Mouse (Mus musculus) stomach, embryonic 15.5 days (tissue): ENCODE results near the gene Olfr65. TPM values are rescaled to one million over a fixed set of nuclear protein-coding genes. Genes with fewer than 3 reads are reported as not detected.

Experiments
- ATAC-seq: fragments of 200-750 bp; cut with Nextera tagmentation; 2 replicates; pipeline ENCODE4 v1.8.0; 2017; ENCODE audit warnings: low read depth, moderate number of reproducible peaks, moderate TSS enrichment; ENCODE audit not compliant: insufficient read depth, low FRiP score
- H3K27ac ChIP-seq: fragments of 300-500 bp; sonication (generic); 2 replicates; pipeline ENCODE4 v1.5.1; 2015; ENCODE audit warnings: mild to moderate bottlenecking, inconsistent platforms
- H3K27me3 ChIP-seq: fragments of 300-500 bp; sonication (generic); replicated peaks from 2 replicates; pipeline ENCODE4 v1.6.1; 2015; ENCODE audit warnings: inconsistent platforms
- H3K36me3 ChIP-seq: fragments of 300-500 bp; sonication (generic); 2 replicates; pipeline ENCODE4 v1.6.1; 2015; ENCODE audit warnings: inconsistent platforms
- H3K4me1 ChIP-seq: fragments of 300-500 bp; sonication (generic); 2 replicates; pipeline ENCODE4 v1.6.1; 2015; ENCODE audit warnings: inconsistent platforms
- H3K4me2 ChIP-seq: fragments of 300-500 bp; sonication (generic); 2 replicates; pipeline ENCODE4 v1.6.1; 2015; ENCODE audit warnings: mild to moderate bottlenecking, inconsistent platforms
- H3K4me3 ChIP-seq: fragments of 300-500 bp; sonication (generic); replicated peaks from 2 replicates; pipeline ENCODE4 v1.5.1; 2015; ENCODE audit warnings: inconsistent platforms
- H3K9ac ChIP-seq: fragments of 300-500 bp; sonication (generic); 2 replicates; pipeline ENCODE4 v1.6.1; 2015; ENCODE audit warnings: inconsistent platforms
- H3K9me3 ChIP-seq: fragments of 300-500 bp; sonication (generic); 2 replicates; pipeline ENCODE4 v1.6.1; 2016; ENCODE audit warnings: inconsistent platforms
- WGBS: fragments of 180-500 bp; shearing (Covaris S2); methylation state at CpG from one replicate; pipeline ENCODE4 v1.1.7; 2015; 5-methylcytosine and 5-hydroxymethylcytosine counted together
- polyA plus RNA-seq: library from polyadenylated mRNA; unstranded; fragments of >200 nt; fragmentation: Nextera tagmentation; extraction: Ambion mirVana; gene quantifications from 2 replicates; pipeline ENCODE4 v1.2.1, GENCODE M21; 2015

Gene Olfr65
- polyA plus RNA-seq, 1 experiment from 2014 or later, result not detected

DNA sequence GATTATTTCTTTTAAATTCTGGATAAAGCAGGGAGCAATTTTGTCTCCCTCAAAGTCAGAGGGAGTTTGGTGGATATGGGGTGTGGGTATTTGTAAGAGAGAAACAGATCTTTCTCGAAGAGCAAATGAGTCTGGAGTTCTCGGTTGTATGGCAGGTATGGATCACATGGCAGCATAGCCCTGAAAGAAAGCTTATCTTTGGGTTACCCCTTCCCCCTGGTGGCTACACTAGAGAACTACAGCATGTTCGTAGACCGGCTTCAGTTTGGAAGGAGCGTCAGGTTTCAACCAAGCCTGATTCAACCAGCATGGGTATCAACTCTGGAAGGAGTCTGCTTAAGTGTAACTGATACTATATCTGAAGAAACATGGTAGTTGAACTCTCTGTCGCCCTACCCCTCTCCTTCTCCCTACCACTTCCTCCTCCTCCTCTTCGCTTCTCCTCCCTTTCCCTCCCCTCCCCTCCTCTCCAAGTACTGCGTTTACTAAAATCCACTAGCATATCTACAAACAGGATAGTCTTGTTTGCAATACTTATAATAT lies 9.8 kb downstream of the Olfr65 start:
- Histone ChIP-seq H3K27ac (no peak overlapping the region), H3K4me3 (no peak overlapping the region), H3K27me3 (no peaks in the 10 kb centered on the region), H3K9me3 (no peaks in the 10 kb centered on the region), H3K4me1 (no peaks in the 10 kb centered on the region), H3K36me3 (no peaks in the 10 kb centered on the region), H3K4me2 (no peak overlapping the region), H3K9ac (no peak overlapping the region)
- 39% methylated on average over 8 of the region's 8 CpGs for WGBS
- ATAC-seq, result no peak

DNA sequence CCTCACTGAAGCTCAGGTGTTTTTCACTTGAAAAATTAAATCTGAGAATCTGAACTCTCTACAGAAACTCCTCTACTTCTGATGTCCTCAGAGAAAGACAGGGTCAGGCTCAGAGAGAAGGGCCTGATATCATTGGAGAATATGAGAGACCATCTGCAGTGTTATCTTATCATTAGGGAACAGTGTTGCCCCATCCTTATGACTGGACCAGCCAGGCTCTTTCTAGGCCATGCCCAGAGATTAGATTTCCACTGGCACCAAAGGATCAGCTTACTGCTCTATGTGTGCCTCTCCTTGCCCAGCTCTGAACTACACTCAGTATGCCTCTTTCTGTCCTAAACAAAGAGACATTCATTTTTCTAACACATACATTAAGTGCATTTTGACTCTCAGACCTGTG lies 12.1 kb downstream of the Olfr65 start:
- H3K4me2 ChIP-seq, result no peak overlapping the region
- H3K4me3 ChIP-seq, result no peak overlapping the region
- no peak overlapping the region for H3K9ac ChIP-seq
- H3K27me3 ChIP-seq, result no peaks in the 10 kb centered on the region
- H3K9me3 ChIP-seq, result no peaks in the 10 kb centered on the region
- peak; percentile 93 for ATAC-seq
- no peak overlapping the region for H3K27ac ChIP-seq
- H3K4me1 ChIP-seq, result no peaks in the 10 kb centered on the region
- H3K36me3 ChIP-seq, result no peaks in the 10 kb centered on the region

DNA sequence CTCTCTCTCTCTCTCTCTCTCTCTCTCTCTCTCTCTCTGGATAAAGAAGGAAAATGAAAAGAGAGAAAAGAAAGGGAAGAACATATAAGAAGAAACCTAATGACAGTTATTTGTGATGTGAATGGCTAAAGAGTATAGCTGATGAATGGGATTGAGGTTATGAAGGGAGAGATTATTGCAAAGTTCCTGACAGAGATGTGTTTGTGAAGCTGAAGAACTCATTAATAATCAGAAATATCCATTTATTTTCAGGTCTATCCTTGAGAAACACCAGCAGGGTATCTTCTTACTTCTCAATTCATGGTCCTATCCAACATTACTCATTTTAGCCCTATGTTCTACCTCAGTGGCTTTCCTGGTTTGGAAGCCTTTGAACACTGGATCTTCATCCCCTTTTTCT lies 25.2 kb downstream of the Olfr65 start, which contains the start of gene Olfr631:
TSS of gene Olfr631 (plus strand) at position 301 of the 400 bp plus-strand sequence.
- Histone ChIP-seq H3K9ac (no peak within 1 kb of the TSS), H3K4me1 (no peaks in the 10 kb centered on the region), H3K27ac (no peak within 1 kb of the TSS), H3K27me3 (no peaks in the 10 kb centered on the region), H3K4me3 (no peak within 1 kb of the TSS), H3K4me2 (no peak within 1 kb of the TSS), H3K36me3 (no peaks in the 10 kb centered on the region), H3K9me3 (no peaks in the 10 kb centered on the region)
- ATAC-seq, result no peak

DNA sequence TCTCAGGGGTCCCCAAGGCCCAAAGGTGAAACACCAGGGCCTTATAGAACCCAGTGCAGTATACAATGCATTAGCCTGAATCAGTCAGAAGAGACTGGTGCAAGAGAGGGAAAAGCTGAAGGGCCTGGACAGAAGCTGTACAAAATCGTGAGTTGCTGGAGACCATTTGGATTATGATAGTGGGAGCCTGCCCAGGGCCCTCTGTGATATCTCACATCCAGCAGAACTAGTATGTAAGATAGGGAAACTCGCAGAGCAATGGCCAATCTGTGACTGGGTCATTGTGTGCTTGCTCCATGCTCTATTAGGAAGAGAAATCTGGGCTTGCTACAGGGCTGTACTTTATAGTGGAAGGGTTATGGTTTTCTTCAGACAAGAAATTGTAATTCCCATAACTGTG lies 31.0 kb downstream of the Olfr65 start, which contains the start of gene Olfr632:
TSS of gene Olfr632 (plus strand) at position 84 of the 400 bp plus-strand sequence.
- no peak within 1 kb of the TSS for H3K4me2 ChIP-seq
- H3K27ac ChIP-seq, result no peak within 1 kb of the TSS
- H3K9me3 ChIP-seq, result no peaks in the 10 kb centered on the region
- no peak for ATAC-seq
- H3K36me3 ChIP-seq, result no peaks in the 10 kb centered on the region
- H3K4me1 ChIP-seq, result no peaks in the 10 kb centered on the region
- H3K9ac ChIP-seq, result no peak within 1 kb of the TSS
- H3K4me3 ChIP-seq, result no peak within 1 kb of the TSS
- WGBS, result 60% methylated on average over 2 of the region's 2 CpGs
- H3K27me3 ChIP-seq, result no peaks in the 10 kb centered on the region

DNA sequence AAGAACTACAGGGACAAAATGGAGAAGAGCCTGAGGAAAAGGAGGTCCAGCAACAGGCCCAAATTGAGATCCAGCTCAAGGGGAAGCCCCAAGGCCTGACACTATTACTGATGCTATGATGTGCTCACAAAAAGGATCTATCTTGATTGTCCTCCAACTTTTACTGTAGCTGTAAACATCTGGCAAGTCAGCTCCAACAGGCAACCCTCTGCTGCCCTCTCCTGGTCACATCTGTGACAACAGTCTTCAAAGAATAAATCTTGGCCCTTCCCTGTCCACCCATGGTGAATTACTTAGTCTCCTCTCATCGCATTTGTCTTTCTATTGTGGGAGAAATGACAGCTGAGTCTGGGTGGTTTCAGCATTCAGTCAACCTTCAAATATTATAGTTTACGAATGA lies 39.4 kb downstream of the Olfr65 start:
- WGBS, result 25% methylated on average over 2 of the region's 2 CpGs

DNA sequence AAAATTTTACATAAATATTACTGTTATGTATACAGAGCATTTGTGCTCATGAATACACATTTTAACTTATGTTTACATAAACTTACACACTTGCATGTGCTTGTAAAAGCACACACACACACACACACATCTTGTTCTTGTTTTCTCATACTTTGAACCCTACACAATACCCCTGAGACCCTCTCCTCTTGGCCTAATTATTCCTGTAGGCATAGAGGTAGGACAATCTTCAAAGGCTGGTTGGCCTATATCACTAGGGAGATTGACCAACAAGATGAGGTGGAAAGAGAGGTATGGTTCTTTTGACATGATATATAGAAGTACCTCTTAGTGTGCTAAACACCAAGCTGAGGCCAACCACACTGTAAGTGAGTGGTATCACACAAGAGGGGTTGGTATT lies 40.9 kb downstream of the Olfr65 start, which contains the start of gene Olfr633:
TSS of gene Olfr633 (plus strand) at position 301 of the 400 bp plus-strand sequence.
- no peak within 1 kb of the TSS for H3K9ac ChIP-seq
- no peaks in the 10 kb centered on the region for H3K27me3 ChIP-seq
- no peaks in the 10 kb centered on the region for H3K4me1 ChIP-seq
- no peak within 1 kb of the TSS for H3K4me2 ChIP-seq
- H3K4me3 ChIP-seq, result no peak within 1 kb of the TSS
- H3K36me3 ChIP-seq, result no peaks in the 10 kb centered on the region
- no peak for ATAC-seq
- H3K9me3 ChIP-seq, result no peaks in the 10 kb centered on the region
- H3K27ac ChIP-seq, result no peak within 1 kb of the TSS

More for the DNA sequence above, 39.4 kb downstream of the Olfr65 start:
- Histone ChIP-seq H3K9ac (no peak overlapping the region), H3K27me3 (no peaks in the 10 kb centered on the region), H3K4me2 (no peak overlapping the region), H3K36me3 (no peaks in the 10 kb centered on the region), H3K27ac (no peak overlapping the region), H3K9me3 (no peaks in the 10 kb centered on the region), H3K4me1 (no peaks in the 10 kb centered on the region), H3K4me3 (no peak overlapping the region)
- ATAC-seq, result no peak

Other genes with a start within 250 kb of the Olfr65 start
- gene Olfr623, start 239.8 kb upstream of the Olfr65 start, polyA plus RNA-seq, result not detected in 2 replicates
- 0.03 and 0.04 TPM in 2 replicates for gene Olfr624, start 232.3 kb upstream of the Olfr65 start, polyA plus RNA-seq
- gene Olfr625-ps1, start 220.8 kb upstream of the Olfr65 start, polyA plus RNA-seq, result not detected in 2 replicates
- gene Olfr243, start 188.8 kb upstream of the Olfr65 start, polyA plus RNA-seq, result not detected in 2 replicates
- gene Olfr628, start 173.1 kb upstream of the Olfr65 start, polyA plus RNA-seq, result not detected in 2 replicates
- not detected in 2 replicates for gene Olfr629, start 158.5 kb upstream of the Olfr65 start, polyA plus RNA-seq
- not detected in 2 replicates for gene Olfr630, start 146.2 kb upstream of the Olfr65 start, polyA plus RNA-seq
- gene Olfr69, start 131.9 kb upstream of the Olfr65 start, polyA plus RNA-seq, result not detected in 2 replicates
- gene Olfr68, start 123.8 kb upstream of the Olfr65 start, polyA plus RNA-seq, result not detected in 2 replicates
- gene Olfr67, start 111.7 kb upstream of the Olfr65 start, polyA plus RNA-seq, result not detected in 2 replicates
- 3,099 and 5,430 TPM in 2 replicates for gene Hbb-bt, start 89.5 kb upstream of the Olfr65 start, polyA plus RNA-seq
- 8,336 and 14,080 TPM in 2 replicates for gene Hbb-bs, start 75.4 kb upstream of the Olfr65 start, polyA plus RNA-seq
- gene Hbb-bh2, start 63.0 kb upstream of the Olfr65 start, polyA plus RNA-seq, result not detected in 2 replicates
- gene Hbb-bh1, start 60.3 kb upstream of the Olfr65 start, polyA plus RNA-seq, result 4.5 and 5.1 TPM in 2 replicates
- gene Hbb-y, start 50.3 kb upstream of the Olfr65 start, polyA plus RNA-seq, result 247 and 357 TPM in 2 replicates
- gene Olfr66, start 17.2 kb upstream of the Olfr65 start, polyA plus RNA-seq, result not detected in 2 replicates
- gene Olfr64, start 9.0 kb upstream of the Olfr65 start, polyA plus RNA-seq, result not detected in 2 replicates
- not detected in 2 replicates for gene Olfr631, start 25.3 kb downstream of the Olfr65 start, polyA plus RNA-seq
- not detected in 2 replicates for gene Olfr632, start 30.9 kb downstream of the Olfr65 start, polyA plus RNA-seq
- gene Olfr633, start 41.0 kb downstream of the Olfr65 start, polyA plus RNA-seq, result not detected in 2 replicates
- not detected in 2 replicates for gene Olfr635, start 67.7 kb downstream of the Olfr65 start, polyA plus RNA-seq
- gene Olfr638, start 95.3 kb downstream of the Olfr65 start, polyA plus RNA-seq, result not detected in 2 replicates
- not detected in 2 replicates for gene Olfr639, start 113.8 kb downstream of the Olfr65 start, polyA plus RNA-seq
- gene Olfr640, start 122.1 kb downstream of the Olfr65 start, polyA plus RNA-seq, result not detected in 2 replicates
- gene Olfr641, start 132.0 kb downstream of the Olfr65 start, polyA plus RNA-seq, result not detected in 2 replicates
- not detected in 2 replicates for gene Olfr642, start 149.2 kb downstream of the Olfr65 start, polyA plus RNA-seq
- gene 4930516K23Rik, start 158.0 kb downstream of the Olfr65 start, polyA plus RNA-seq, result not detected in 2 replicates
- not detected in 2 replicates for gene Olfr644, start 168.4 kb downstream of the Olfr65 start, polyA plus RNA-seq
- gene Olfr645, start 182.0 kb downstream of the Olfr65 start, polyA plus RNA-seq, result not detected in 2 replicates
- gene Olfr646, start 201.4 kb downstream of the Olfr65 start, polyA plus RNA-seq, result not detected in 2 replicates
- gene Ubqln5, start 226.3 kb downstream of the Olfr65 start, polyA plus RNA-seq, result not detected in 2 replicates
- not detected in 2 replicates for gene Olfr643, start 233.9 kb downstream of the Olfr65 start, polyA plus RNA-seq
- gene Ubqln3, start 239.8 kb downstream of the Olfr65 start, polyA plus RNA-seq, result not detected in 2 replicates
- gene Ubqlnl, start 247.1 kb downstream of the Olfr65 start, polyA plus RNA-seq, result not detected in 2 replicates